Mouse (Mus musculus): Measurements from ENCODE around the gene Nudt22.

The Nudt22 gene

GRCm38 (mm10) chr19:6996006-6996405 lies at the start of gene Nudt22, which contains the start of gene Trpt1:
Gene Nudt22, minus strand, starts transcription at chr19:6996117.
Gene Trpt1, plus strand, starts transcription at chr19:6996131.
- DNase-seq (ENCODE audit: extremely low spot score, low spot score) = peak; percentile 86

- DNase-seq (ENCODE audit: extremely low spot score, low spot score) = no peak
Observed at GRCm38 (mm10) chr19:7044706-7045105, 48.8 kb upstream of the Nudt22 start.

GRCm38 (mm10) chr19:7044279-7044678 lies 48.4 kb upstream of the Nudt22 start:
- no peak for DNase-seq (ENCODE audit: extremely low spot score, low spot score)

- no peak for DNase-seq (ENCODE audit: extremely low spot score, low spot score)
Observed at GRCm38 (mm10) chr19:7041171-7041570, 45.3 kb upstream of the Nudt22 start.

- no peak for DNase-seq (ENCODE audit: extremely low spot score, low spot score)
Observed at GRCm38 (mm10) chr19:7040637-7041130, 44.8 kb upstream of the Nudt22 start.

- DNase-seq (ENCODE audit: extremely low spot score, low spot score) = peak; percentile 97
Observed at GRCm38 (mm10) chr19:7039841-7040636, 44.1 kb upstream of the Nudt22 start, which contains the start of gene Stip1. Gene Stip1, minus strand, starts transcription at chr19:7039967.

- peak; percentile 71 for DNase-seq (ENCODE audit: extremely low spot score, low spot score)
Observed at GRCm38 (mm10) chr19:7039088-7039720, 43.3 kb upstream of the Nudt22 start.

- DNase-seq (ENCODE audit: extremely low spot score, low spot score) = no peak
Observed at GRCm38 (mm10) chr19:7034006-7034405, 38.1 kb upstream of the Nudt22 start.

GRCm38 (mm10) chr19:7029531-7029930 lies 33.6 kb upstream of the Nudt22 start:
- no peak for DNase-seq (ENCODE audit: extremely low spot score, low spot score)

- DNase-seq (ENCODE audit: extremely low spot score, low spot score) = peak; percentile 41
Observed at GRCm38 (mm10) chr19:7020224-7020641, 24.3 kb upstream of the Nudt22 start.

- no peak for DNase-seq (ENCODE audit: extremely low spot score, low spot score)
Observed at GRCm38 (mm10) chr19:7019191-7019590, 23.3 kb upstream of the Nudt22 start, which contains the start of gene Fermt3. Gene Fermt3, minus strand, starts transcription at chr19:7019469.

GRCm38 (mm10) chr19:7018546-7018945 lies 22.6 kb upstream of the Nudt22 start:
- DNase-seq (ENCODE audit: extremely low spot score, low spot score) = no peak

GRCm38 (mm10) chr19:7017541-7018457 lies 21.9 kb upstream of the Nudt22 start:
- DNase-seq (ENCODE audit: extremely low spot score, low spot score) = no peak

- DNase-seq (ENCODE audit: extremely low spot score, low spot score) = no peak
Observed at GRCm38 (mm10) chr19:7014481-7015135, 18.7 kb upstream of the Nudt22 start.

- no peak for DNase-seq (ENCODE audit: extremely low spot score, low spot score)
Observed at GRCm38 (mm10) chr19:7013984-7014383, 18.1 kb upstream of the Nudt22 start.

- DNase-seq (ENCODE audit: extremely low spot score, low spot score) = no peak
Observed at GRCm38 (mm10) chr19:7012426-7012825, 16.5 kb upstream of the Nudt22 start.

- no peak for DNase-seq (ENCODE audit: extremely low spot score, low spot score)
Observed at GRCm38 (mm10) chr19:7006892-7007593, 11.1 kb upstream of the Nudt22 start.

GRCm38 (mm10) chr19:6999360-7000063 lies 3.6 kb upstream of the Nudt22 start:
- no peak for DNase-seq (ENCODE audit: extremely low spot score, low spot score)

- DNase-seq (ENCODE audit: extremely low spot score, low spot score) = no peak
Observed at GRCm38 (mm10) chr19:6997721-6998290, 1.9 kb upstream of the Nudt22 start.
